Mouse (Mus musculus): Measurements from ENCODE around the gene Itih2. TPM values are rescaled to one million over a fixed set of nuclear protein-coding genes. Genes with fewer than 3 reads are reported as not detected.

Itih2 gene
- total and polyA plus RNA-seq, 3 experiments = 0.21 to 0.84 (median 0.80) TPM

GRCm38 (mm10) chr2:10157184-10157583, 26.0 kb upstream of the Itih2 start:
- Histone ChIP-seq H3K9ac (ENCODE audit: low read depth, low read length) (no peak overlapping the region), H3K4me1 (ENCODE audit: control insufficient read depth, insufficient read depth, low read length) (peaks cover 4% of the 10 kb centered on the region), H3K79me2 (replicated peaks; ENCODE audit: control insufficient read depth, insufficient read depth, low read length) (no peaks in the 10 kb centered on the region), H3K36me3 (ENCODE audit: control insufficient read depth, insufficient read depth, low read length) (no peaks in the 10 kb centered on the region), H3K27me3 (ENCODE audit: control insufficient read depth, insufficient read depth, low read length) (no peaks in the 10 kb centered on the region), H3K4me3 (no peak overlapping the region), H3K27ac (no peak overlapping the region)
- peak in 1 of 2 experiments; percentile 19 for DNase-seq
- intact Hi-C loops (cut with DNase I) = no loop called here
- WGBS = 66% methylated on average over 10 of the region's 10 CpGs
- TF ChIP-seq POLR2A (IDR thresholded peaks at IDR 0.05; ENCODE audit: insufficient read depth, low read depth, low read length) (no peak), CTCF (IDR thresholded peaks at IDR 0.05) (no peak), EP300 (IDR thresholded peaks at IDR 0.05; ENCODE audit: insufficient read depth, low read depth, low read length) (no peak)

- H3K4me1 ChIP-seq (ENCODE audit: control insufficient read depth, insufficient read depth, low read length) = peaks cover 4% of the 10 kb centered on the region
- no peaks in the 10 kb centered on the region for H3K79me2 ChIP-seq (replicated peaks; ENCODE audit: control insufficient read depth, insufficient read depth, low read length)
- WGBS = 9% methylated on average over 27 of the region's 27 CpGs
- DNase-seq = peak; percentile 46 to 57
- TF ChIP-seq CTCF (IDR thresholded peaks at IDR 0.05) (no peak), EP300 (IDR thresholded peaks at IDR 0.05; ENCODE audit: insufficient read depth, low read depth, low read length) (no peak), POLR2A (IDR thresholded peaks at IDR 0.05; ENCODE audit: insufficient read depth, low read depth, low read length) (0 out of 2 replicates have a peak, but pooled peaks have one; percentile 16)
- H3K4me3 ChIP-seq = peak within 1 kb of the TSS; percentile 45
- no peak within 1 kb of the TSS for H3K27ac ChIP-seq
- H3K36me3 ChIP-seq (ENCODE audit: control insufficient read depth, insufficient read depth, low read length) = no peaks in the 10 kb centered on the region
- intact Hi-C loops (cut with DNase I) = no loop called here
- H3K9ac ChIP-seq (ENCODE audit: low read depth, low read length) = peak within 1 kb of the TSS; percentile 51
- H3K27me3 ChIP-seq (ENCODE audit: control insufficient read depth, insufficient read depth, low read length) = no peaks in the 10 kb centered on the region
Observed at GRCm38 (mm10) chr2:10153201-10154075, 22.2 kb upstream of the Itih2 start, which contains the start of gene Itih5. Itih5 (plus strand) TSS chr2:10153571.

- H3K36me3 ChIP-seq (ENCODE audit: control insufficient read depth, insufficient read depth, low read length) = no peaks in the 10 kb centered on the region
- TF ChIP-seq POLR2A (IDR thresholded peaks at IDR 0.05; ENCODE audit: insufficient read depth, low read depth, low read length) (no peak), EP300 (IDR thresholded peaks at IDR 0.05; ENCODE audit: insufficient read depth, low read depth, low read length) (no peak), CTCF (IDR thresholded peaks at IDR 0.05) (no peak)
- WGBS = 74% methylated on average over 5 of the region's 5 CpGs
- H3K79me2 ChIP-seq (replicated peaks; ENCODE audit: control insufficient read depth, insufficient read depth, low read length) = no peaks in the 10 kb centered on the region
- intact Hi-C loops (cut with DNase I) = no loop called here
- H3K27me3 ChIP-seq (ENCODE audit: control insufficient read depth, insufficient read depth, low read length) = no peaks in the 10 kb centered on the region
- no peak overlapping the region for H3K27ac ChIP-seq
- H3K4me3 ChIP-seq = no peak overlapping the region
- DNase-seq = no peak
- no peak overlapping the region for H3K9ac ChIP-seq (ENCODE audit: low read depth, low read length)
- H3K4me1 ChIP-seq (ENCODE audit: control insufficient read depth, insufficient read depth, low read length) = peaks cover 4% of the 10 kb centered on the region
Observed at GRCm38 (mm10) chr2:10152590-10152989, 21.4 kb upstream of the Itih2 start.

- H3K27me3 ChIP-seq (ENCODE audit: control insufficient read depth, insufficient read depth, low read length) = no peaks in the 10 kb centered on the region
- no peaks in the 10 kb centered on the region for H3K4me1 ChIP-seq (ENCODE audit: control insufficient read depth, insufficient read depth, low read length)
- H3K27ac ChIP-seq = no peak overlapping the region
- H3K36me3 ChIP-seq (ENCODE audit: control insufficient read depth, insufficient read depth, low read length) = no peaks in the 10 kb centered on the region
- no peak overlapping the region for H3K4me3 ChIP-seq
- TF ChIP-seq CTCF (IDR thresholded peaks at IDR 0.05) (no peak), POLR2A (IDR thresholded peaks at IDR 0.05; ENCODE audit: insufficient read depth, low read depth, low read length) (no peak), EP300 (IDR thresholded peaks at IDR 0.05; ENCODE audit: insufficient read depth, low read depth, low read length) (no peak)
- DNase-seq = peak in 1 of 2 experiments; percentile 22
- H3K9ac ChIP-seq (ENCODE audit: low read depth, low read length) = no peak overlapping the region
- intact Hi-C loops (cut with DNase I) = no loop called here
- H3K79me2 ChIP-seq (replicated peaks; ENCODE audit: control insufficient read depth, insufficient read depth, low read length) = no peaks in the 10 kb centered on the region
- WGBS = 43% methylated on average over 8 of the region's 8 CpGs
Observed at GRCm38 (mm10) chr2:10147176-10147575, 16.0 kb upstream of the Itih2 start.

GRCm38 (mm10) chr2:10145514-10145913, 14.3 kb upstream of the Itih2 start:
- intact Hi-C loops (cut with DNase I) = no loop called here
- no peaks in the 10 kb centered on the region for H3K4me1 ChIP-seq (ENCODE audit: control insufficient read depth, insufficient read depth, low read length)
- TF ChIP-seq EP300 (IDR thresholded peaks at IDR 0.05; ENCODE audit: insufficient read depth, low read depth, low read length) (no peak), CTCF (IDR thresholded peaks at IDR 0.05) (no peak), POLR2A (IDR thresholded peaks at IDR 0.05; ENCODE audit: insufficient read depth, low read depth, low read length) (no peak)
- DNase-seq = no peak
- WGBS = 75% methylated on average over 6 of the region's 6 CpGs
- H3K36me3 ChIP-seq (ENCODE audit: control insufficient read depth, insufficient read depth, low read length) = no peaks in the 10 kb centered on the region
- no peaks in the 10 kb centered on the region for H3K27me3 ChIP-seq (ENCODE audit: control insufficient read depth, insufficient read depth, low read length)
- H3K4me3 ChIP-seq = no peak overlapping the region
- H3K79me2 ChIP-seq (replicated peaks; ENCODE audit: control insufficient read depth, insufficient read depth, low read length) = no peaks in the 10 kb centered on the region
- no peak overlapping the region for H3K27ac ChIP-seq
- no peak overlapping the region for H3K9ac ChIP-seq (ENCODE audit: low read depth, low read length)

Data from heart, adult 2 months (tissue).